Mouse (Mus musculus) T-helper 1 cell (primary cell): ENCODE measurements at regions not wholly inside any gene's neighbourhood (a gene's known extent, or its start where the extent isn't known, plus 50 kb on each side); places are given as distances from the start of the nearest gene placed in this dataset.

Source experiments
- in situ Hi-C: fragments of 300-600 bp; cut with MboI, MseI; formaldehyde crosslinking; loops from one replicate; pipeline ENCODE4 v1.15.1; 2025; ENCODE audit warnings: high pct_unique_total_duplicates

DNA sequence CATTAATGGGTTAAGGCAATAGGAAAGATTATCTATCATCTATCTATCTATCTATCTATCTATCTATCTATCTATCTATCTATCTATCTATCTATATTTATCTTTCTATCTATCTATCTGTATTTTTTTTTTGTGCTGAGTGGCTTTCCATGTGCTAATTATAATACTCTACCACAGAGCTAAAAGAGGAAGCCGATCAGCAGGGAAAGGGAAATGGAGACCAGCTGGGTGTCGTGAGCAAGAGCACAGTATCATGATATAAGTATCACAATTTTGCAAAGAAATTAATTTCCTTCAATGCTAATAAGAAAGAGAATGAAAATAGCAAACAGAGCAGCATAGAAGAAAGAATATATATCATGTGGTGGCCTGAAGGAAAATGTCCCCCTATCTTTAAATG, 69.6 kb downstream of the Cldn1 start:
- in situ Hi-C loops: no loop called here

DNA sequence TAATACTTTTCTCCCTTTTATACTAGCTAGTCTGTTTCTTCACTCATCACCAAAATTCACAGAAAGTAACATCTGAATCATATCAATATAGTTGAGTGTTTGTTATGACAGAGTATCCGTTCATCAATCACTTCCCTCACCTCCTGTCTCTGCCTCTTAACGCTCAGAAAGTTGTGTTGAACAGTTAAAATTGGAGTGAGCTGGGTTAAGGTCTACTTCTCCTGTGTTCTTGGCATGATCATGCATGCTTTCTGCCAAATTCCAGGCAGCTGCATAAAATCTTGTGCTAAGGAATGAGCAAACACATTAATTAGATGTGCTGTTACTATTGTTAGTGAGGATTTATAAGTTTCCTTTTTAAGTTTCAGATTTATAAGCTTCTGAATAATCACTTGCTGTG, 79.9 kb downstream of the Cldn1 start:
- in situ Hi-C loops: no loop called here

- in situ Hi-C loops: no loop called here
Measured at GRCm38 (mm10) chr16:26285627-26286026, 86.0 kb downstream of the Cldn1 start.

DNA sequence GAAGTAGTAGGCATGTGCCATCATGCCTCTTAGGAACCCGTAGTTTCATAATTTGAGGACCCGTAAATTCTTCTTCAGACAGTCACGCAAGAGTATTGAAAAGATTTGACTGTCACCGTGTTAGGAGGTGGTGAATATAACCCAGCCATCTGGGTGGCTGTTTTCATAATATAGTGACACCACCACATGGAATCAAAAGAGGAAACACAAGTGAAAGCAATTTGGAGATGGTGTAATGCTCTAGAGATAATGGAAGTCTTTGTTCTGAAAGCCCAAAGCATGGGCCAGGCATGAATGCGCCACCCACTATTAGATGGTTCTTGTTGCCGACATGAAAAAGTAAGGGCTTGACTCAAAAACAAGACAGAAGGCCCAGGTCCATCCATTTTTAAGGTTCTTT, 86.9 kb downstream of the Cldn1 start:
- in situ Hi-C loops: no loop called here

DNA sequence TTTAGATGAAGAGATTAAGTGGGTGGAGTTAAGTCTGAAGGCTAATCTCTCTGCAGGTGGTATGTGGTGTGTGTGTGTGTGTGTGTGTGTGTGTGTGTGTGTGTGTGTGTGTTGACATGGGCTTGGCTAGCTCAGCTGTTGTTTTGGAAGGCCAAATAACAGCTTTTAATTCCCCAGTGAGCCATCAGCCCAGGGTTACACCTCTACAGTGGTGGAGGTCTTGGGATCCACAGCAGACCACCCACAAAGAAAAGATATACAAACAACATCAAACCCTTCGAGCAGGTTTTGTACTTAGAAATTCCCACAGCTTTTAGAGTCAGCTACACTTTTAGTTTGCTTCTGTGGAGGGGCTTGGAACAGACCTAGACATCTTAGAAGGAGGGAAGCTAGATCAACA, 89.2 kb downstream of the Cldn1 start:
- in situ Hi-C loops: no loop called here

GRCm38 (mm10) chr16:26281496-26281895, 90.1 kb downstream of the Cldn1 start:
- in situ Hi-C loops: no loop called here

- in situ Hi-C loops: no loop called here
Measured at GRCm38 (mm10) chr16:26276789-26277188, 94.9 kb downstream of the Cldn1 start.

GRCm38 (mm10) chr16:26252824-26253223, 118.8 kb downstream of the Cldn1 start:
- in situ Hi-C loops: no loop called here

DNA sequence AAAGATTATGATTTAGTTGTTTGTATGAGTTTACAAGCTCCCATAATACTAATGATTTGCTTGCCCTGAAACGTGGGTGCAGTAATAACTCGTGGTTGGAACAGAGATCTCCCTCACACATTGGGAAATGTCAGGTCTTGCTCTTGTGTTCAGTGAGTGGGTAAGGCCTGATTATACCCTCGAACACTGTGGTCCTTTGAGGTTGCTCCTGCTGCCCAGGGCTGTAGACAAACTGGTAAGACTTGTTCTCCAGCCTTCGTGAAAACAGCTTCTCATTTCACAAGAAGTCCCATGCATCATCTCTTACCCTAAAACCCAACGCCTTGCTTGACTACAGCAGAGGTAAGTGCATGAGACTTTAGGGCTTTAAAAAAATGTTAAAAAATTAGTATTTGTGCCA, 119.9 kb downstream of the Cldn1 start:
- in situ Hi-C loops: no loop called here

GRCm38 (mm10) chr16:26251027-26251426, 120.6 kb downstream of the Cldn1 start:
- in situ Hi-C loops: no loop called here

GRCm38 (mm10) chr16:26248939-26249338, 122.7 kb downstream of the Cldn1 start:
- in situ Hi-C loops: no loop called here

GRCm38 (mm10) chr16:26247926-26248325, 123.7 kb downstream of the Cldn1 start:
- in situ Hi-C loops: no loop called here

DNA sequence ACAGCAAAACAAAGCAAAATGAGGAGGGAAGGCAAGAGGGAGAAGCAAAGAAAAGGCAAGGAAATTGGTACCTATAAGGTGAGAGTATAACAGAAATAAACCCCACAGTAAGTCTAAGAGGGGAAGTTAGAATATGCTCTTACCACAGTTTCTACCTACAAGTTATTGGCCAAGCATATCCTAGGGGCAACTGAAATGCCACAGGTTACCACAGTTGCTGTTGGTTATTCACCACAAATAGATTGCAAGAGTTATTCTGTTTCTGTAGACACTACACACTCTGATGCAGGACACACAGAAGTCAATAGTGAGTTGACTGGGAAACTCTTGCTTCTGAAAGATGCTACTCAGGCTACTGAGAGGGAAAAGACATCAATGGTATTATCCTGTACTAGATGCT, 129.7 kb upstream of the P3h2 start:
- in situ Hi-C loops: loop anchor here (5.0 to 10.0 kb wide), 2 partner anchors 900 to 1222 kb away; no protein-coding TSS in a partner anchor

- in situ Hi-C loops: loop anchor here (10.0 kb wide), 1 partner anchor 901 kb away; no protein-coding TSS in a partner anchor
Measured at GRCm38 (mm10) chr16:26234113-26234512, 128.5 kb upstream of the P3h2 start.

GRCm38 (mm10) chr16:26231110-26231509, 125.5 kb upstream of the P3h2 start:
- in situ Hi-C loops: loop anchor here (10.0 kb wide), 1 partner anchor 904 kb away; no protein-coding TSS in a partner anchor

GRCm38 (mm10) chr16:26211418-26211817, 105.8 kb upstream of the P3h2 start:
- in situ Hi-C loops: no loop called here

DNA sequence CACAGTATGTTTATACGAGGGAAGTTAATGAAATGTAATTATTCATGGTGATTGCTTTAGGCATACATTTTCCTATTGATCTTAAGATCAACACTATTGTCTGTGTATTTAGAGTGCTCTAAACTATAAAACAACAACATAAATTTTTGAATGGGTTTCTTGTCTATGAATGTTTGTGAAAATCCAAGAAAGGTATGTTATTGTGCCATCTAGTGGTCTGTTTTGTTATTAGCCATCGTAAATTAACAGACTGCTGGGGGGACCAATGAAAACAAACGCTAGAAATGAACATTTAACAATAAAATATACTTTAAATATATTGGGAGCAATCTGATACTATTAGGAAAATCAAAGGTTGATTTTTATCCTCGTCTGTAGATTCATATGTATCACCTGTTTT, 93.5 kb upstream of the P3h2 start:
- in situ Hi-C loops: loop anchor here (25.0 kb wide), 1 partner anchor 812 kb away; no protein-coding TSS in a partner anchor

DNA sequence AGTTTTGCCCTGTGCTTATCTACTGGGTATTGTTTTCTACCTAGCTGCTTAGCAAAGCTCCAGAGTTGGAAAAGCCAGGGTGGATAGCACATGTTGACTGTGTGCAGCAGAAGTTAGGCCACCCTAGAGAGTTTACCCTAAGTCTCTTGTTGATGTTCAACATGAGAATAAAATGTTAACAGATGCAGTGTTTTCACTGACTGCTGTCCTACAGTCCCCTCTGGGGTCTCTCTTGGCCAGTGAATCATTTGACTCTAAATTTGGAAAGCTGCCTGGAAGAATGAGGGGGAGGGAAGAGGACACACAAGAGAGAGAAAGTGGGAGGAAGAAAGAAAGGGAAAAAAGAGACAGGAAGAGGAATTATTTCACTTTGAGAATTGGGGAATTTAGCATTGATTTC, 90.8 kb upstream of the P3h2 start:
- in situ Hi-C loops: loop anchor here (25.0 kb wide), 1 partner anchor 809 kb away; no protein-coding TSS in a partner anchor

GRCm38 (mm10) chr16:26185288-26186281, 80.0 kb upstream of the P3h2 start:
- in situ Hi-C loops: loop anchor here (25.0 kb wide), 1 partner anchor 798 kb away; no protein-coding TSS in a partner anchor

DNA sequence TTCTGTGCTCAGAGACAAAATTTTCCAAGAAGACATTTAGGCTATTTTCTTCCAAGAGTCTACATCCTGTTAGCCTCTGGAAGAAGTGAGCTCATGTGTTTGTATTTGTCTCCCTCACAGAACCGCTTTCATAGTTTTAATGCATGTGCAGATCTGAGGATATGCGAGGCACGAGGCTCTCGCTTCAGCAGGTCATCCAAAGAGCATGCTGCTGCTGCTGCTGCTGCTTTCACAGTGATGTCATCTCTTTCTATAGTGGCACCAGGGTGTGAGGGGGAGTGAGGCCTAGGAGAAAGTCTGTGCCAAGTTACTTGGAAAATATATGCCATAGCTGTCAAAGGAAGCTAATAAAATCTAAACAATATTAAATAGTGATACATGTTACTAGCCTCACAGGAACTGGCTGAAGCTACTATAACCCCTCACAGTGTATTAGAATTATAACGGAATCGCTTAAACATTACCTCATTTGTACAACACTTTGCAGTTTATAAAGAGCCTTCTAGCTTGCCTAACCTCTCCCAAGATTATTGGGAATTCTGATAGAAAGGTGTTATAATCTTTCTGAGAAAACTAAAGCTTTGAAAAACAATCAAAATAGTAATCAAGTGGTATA, 79.2 kb upstream of the P3h2 start:
- in situ Hi-C loops: loop anchor here (25.0 kb wide), 1 partner anchor 797 kb away; no protein-coding TSS in a partner anchor

GRCm38 (mm10) chr16:26183530-26183929, 77.9 kb upstream of the P3h2 start:
- in situ Hi-C loops: loop anchor here (25.0 kb wide), 1 partner anchor 796 kb away; no protein-coding TSS in a partner anchor

DNA sequence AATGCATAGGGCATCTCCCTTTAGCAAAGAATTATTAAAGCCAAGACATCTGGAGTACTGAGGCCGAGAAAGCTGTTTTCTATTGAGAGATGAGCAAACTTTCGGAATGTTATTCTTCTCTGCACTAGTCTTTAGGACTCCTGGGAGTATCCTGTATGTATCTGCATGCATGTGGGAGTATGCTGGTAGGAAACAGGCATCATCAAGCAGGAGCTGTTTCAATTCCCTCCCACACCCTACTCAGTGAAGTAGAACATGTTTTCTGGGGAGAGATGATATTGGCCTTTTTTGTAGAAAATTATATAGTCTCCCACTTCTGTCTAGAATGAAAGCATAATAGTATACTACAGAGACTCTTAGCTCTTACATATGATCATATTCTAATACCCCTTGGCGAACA, 76.1 kb upstream of the P3h2 start:
- in situ Hi-C loops: loop anchor here (25.0 kb wide), 1 partner anchor 794 kb away; no protein-coding TSS in a partner anchor
